Mouse (Mus musculus) thymus, postnatal 4 days (tissue): ENCODE data around the gene Spns2.

Source experiments
- DNase-seq: peaks from one replicate; pipeline ENCODE4 v3.0.0; 2021

The Spns2 gene

DNA sequence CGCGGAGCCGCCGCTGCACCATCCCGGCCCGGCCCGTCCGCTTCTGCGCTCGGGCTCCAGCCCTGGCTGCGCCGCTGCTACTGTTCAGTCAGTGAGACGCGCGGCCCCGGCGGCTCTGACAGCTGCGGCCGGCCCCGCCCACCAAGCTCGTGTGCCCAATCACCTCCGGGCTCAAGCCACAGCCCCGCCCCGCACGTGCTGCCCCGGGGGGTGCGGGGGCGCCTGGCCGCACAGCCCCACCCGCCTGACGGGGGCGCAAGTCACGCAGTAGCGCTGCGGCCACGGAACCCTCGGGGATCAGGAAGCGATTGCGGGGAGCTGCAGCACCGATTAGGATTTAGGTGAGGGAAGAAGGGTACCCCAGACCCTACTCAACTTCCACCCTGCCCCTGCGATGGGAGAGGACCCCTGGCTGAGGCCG is at the start of gene Spns2:
Gene Spns2, minus strand, starts transcription at position 24 of the 421 bp plus-strand sequence.
- peak; percentile 91 for DNase-seq

DNA sequence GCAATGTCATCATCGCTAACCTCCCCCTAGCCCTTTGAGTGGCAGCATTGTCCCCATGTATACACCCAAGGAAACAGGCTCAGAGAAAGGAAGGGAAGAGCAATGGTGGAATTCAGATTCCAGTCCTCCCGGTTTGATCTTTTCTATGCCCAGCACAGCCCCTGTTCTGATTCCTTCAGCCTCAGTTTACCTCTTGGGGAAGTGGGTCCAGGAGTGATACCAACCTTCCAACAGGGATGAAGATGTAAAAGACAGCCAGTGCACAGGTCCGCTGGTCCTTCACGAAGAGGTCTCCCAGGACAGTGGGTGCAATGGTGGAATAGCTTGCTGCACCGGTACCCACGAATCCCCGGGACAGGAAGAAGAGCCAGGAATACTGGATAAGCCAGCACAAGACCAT is 49.1 kb upstream of the Spns2 start:
- DNase-seq = no peak

DNA sequence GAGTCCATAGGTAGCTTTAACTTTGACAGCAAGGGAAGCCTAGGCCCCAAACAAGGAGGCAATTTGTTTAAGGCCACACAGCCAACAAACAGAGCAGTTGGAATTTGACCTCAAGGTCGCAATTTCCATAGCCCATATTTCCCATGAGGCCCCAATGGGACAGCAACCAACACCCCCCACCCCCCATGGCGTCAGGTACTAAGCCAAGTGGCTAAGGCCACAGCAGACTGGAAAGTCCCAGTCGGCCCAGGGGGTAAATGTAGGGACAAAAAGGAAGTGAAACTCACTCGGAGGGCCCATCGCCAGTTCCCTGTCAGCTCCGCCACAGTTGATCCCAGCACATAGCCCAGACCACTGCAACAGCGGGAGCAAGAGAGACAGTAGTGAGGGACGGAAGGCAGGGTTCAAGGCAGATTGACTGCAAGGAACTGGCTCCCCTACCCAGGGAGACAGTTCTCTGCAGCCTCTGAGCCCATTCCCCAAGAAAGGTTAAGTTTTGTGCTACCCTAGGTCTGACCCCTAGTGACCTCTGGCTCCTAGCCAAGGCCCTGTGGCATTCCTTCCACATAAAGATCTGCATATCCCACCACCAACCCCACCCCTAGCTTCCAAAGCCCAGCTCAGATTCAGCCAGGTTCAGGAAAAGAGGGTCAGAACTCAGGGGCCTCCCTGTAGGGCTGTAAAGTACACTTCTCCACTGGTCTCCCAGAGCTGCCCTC is 48.5 kb upstream of the Spns2 start:
- DNase-seq = no peak

DNA sequence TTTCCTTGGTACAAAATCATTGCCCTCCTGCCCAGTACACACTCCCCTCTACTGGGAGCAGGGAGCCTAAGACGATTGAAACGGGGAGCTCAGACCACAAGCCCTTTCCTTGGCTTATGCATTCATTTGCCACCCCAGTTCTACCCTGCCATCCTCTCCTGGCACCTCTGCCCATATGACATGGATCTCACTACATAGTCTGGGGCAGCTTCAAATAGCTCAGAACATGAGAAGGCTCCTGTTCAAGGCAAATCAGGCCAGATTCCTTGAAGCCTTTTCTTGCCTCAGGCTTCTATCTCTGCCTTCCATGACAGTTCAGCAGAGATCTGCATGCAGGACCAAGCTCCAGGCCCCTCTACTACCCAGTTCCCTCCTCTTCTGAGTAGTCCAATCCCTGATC is 47.8 kb upstream of the Spns2 start:
- DNase-seq = no peak

DNA sequence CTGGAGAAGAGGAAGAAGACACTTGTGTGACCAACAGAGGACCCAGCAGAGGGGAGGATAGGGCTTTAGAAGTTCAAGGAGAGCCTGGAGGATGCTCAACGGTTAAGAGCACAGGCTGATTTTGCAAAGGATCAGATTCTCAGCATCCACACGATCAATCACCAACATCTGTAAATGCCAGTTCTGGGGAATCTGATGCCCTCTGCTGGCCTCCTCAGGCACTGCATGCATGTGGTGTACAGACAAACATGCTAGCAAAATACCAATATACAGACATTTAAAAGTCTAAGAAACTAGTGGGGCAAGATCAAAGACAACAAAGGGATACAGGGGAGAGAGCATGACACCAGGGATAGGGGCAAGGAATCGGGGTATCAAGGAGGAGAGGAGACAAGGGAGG is 45.8 kb upstream of the Spns2 start:
- peak; percentile 76 for DNase-seq

DNA sequence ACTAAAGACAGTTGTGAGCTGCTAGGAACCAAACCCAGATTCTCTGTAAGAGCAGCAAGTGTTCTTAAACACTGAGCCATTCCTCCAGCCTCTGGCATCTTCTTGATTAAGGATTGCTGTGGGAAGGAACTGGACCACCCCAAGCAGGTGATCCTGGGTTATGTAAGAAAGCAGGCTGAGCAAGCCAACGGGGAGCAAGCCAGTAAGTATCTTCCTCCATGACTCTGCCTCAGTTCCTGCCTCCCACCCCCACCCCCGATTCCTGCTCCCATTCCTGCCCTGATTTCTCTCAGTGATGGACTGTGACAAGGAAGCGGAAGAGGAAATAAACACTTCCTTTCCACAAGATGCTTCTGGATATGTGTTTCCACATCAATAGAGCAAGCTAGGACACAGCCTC is 43.2 kb upstream of the Spns2 start:
- no peak for DNase-seq

DNA sequence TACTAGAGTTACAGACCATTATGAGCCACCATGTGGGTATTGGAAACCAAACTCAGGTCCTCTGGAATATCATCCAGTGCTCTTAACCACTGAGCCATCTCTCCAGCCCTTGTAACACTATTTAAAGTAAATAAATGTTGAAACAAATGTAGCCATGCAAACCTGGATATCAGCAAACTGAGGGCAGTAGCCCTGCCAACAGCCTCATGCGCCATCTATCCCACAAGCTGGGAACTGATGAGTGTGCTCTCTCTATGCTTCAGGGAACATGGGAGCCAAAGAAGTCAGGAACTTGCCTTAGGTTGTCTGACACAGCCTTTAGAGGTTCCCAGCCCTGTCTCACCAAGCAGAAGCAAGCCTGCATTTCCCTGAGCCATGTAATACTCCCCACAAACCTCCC is 41.9 kb upstream of the Spns2 start:
- no peak for DNase-seq

DNA sequence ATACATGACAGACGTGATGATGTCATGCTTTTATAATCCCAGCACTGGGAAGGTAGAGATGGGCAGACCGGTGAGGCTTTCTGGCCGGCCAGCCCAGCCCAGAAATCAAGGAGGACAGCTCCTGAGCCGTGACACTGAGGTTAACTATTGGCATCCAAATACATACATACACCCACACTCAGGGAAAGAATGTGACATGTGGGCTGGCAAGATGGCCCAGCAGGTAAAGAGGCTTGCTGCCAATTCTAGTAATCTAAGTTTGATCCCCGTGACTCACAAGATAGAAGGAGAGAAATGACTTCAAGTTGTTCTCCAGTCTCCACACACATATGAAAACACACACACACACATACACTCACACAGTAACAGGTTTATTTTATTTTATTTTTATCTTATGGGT is 41.4 kb upstream of the Spns2 start:
- DNase-seq = no peak

DNA sequence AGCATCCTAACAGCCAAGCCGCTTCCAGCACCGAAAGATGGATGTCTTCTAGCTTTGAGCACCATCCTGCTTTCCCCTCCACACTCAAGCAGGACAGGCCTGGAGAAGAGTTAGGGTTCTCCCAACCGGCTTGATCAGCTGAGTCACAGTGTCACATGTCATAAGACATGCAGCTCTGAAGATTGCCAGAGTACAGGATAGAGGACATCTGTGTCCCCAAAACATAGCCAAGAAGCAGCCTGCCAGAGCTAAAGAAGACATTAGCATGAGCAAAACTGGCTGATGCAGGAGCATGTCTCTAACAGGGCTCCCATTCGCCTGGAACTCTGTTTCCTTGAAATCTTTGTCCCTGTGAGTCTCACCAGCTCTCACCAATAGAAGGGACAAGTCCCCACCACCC is 36.5 kb upstream of the Spns2 start:
- no peak for DNase-seq

DNA sequence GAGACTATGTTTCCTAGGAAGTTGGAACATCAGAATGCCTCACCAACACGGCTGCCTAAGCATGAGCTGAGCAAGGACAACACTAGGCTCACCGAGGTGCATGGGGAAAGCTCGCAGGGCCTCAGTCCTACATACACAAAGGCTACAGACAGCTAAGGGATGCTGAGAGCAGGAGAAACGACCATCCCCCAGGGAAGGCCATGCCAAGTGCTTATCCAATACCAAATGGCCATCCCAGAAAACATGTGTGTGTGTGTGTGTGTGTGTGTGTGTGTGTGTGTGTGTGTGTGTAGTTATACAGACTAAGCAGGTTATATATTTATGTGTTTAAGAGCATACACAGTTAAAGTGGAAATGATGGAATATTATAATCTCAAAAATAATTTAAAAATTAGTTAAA is 34.0 kb upstream of the Spns2 start:
- DNase-seq = no peak

DNA sequence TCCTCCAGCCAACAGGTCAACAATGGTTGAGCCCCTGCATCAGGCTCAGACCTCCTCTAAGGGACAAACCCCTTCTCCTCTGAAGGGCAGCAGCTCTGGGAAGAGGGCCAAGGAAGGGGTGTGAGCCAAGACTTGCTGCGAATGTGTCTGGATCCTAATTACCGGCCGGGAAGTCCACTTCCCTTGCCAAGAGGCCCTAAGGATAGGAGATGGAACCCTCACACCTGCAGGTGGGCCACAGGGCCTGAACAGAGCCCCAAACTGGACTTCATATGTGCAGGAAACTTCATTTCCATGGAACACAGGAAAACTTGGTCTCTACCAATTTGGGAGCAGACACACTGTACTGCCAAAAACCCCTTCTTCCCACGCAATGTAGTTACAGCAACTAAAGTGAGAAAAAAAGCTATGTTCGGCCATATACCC is 32.9 kb upstream of the Spns2 start:
- DNase-seq = no peak

DNA sequence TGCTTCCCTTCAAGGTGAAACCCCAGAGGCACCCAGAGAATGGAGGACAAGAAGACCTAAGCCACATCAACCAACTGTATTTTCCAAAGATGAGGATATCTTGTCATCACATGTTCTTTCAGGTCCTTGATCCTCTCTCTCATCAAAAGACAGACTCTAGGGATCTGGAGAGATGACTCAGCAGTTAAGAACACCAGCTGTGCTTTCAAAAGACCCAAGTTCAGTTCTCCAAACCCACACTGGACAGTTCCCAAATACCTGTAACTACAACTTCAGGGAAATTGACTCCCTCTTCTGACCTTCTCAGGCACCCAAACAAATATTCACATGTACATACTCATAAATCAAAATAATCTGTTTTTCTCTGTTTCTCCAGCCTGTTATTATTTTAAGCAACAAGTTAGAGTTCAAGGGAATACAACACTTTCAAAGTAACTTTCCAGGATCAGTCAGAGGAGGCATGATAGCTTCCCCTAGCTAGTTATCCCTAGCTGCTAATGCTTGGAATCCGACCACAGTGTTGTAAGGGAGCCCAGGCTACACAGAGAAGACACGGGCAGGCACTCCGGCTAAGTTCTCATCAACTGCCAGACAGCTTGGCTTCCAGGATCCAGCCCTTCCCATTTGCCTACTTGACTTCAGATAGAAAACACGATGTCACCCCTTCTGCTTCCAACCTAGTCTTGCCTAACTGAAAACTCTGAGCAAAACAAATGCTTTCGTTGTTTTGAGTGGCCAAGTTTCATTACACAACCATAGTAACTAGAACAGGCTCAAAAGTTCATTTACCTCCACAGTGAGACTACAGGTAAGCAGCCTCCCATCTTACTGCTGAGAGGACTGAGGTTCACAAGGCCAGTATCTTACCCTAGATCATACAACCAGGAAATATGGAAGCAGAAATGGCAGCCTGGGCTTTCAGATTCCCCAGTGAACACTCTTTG is 32.2 kb upstream of the Spns2 start:
- DNase-seq = no peak

DNA sequence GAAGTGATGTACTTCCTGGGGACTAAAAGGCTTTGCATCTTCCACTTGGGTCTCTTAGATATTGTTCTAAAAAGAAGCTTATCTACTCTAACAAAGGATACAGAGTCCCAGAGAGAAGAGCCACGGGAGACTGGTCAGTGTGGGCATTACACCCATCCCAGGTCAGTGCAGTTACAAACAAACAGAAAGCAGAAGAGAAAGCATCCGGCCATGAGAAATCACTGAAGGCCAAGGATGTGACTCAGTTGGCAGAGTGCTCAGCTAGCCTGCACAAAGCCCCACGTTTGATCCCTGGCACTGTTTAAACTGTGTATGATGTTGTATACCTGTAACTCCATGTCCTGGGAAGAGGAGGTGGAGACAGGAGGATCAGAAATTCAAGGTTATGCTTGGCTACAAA is 30.2 kb upstream of the Spns2 start:
- no peak for DNase-seq

DNA sequence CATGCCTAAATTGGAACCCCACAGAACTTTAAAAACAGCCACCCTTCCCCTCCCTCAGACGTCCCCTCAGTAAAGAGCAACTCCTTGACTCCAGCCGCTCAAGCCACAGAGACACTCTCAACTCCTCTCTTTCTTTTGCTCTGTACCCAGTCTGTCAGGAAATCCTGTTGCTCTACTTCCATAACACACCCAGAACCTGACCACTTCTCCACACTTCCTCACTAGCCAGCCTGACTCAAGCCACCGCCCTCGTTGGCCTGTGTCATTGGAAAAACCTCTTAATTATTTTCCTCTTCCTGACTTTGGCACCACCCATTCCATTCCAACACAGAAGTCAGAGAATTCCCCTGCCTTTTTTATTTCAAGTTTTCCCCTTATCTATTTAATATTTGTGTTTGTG is 29.5 kb upstream of the Spns2 start:
- DNase-seq = no peak

DNA sequence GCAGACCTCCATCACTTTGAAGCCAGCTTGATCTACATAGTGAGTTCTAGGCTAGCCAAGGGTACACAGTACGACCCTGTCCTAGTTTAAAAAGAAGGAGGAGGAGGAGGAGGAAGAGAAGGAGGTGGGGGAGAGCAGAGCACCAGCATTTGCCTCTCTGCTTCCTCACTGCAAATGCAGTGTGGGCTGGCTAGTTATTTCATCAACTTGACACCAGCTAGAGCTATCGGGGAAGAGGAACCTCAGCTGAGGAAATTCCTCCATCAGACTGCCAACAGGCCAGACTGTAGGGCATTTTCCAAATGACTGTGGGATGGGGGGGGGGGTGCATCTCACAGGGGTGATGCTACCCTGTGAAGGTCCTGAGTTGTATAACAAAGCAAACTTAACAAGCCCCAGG is 28.7 kb upstream of the Spns2 start:
- no peak for DNase-seq

DNA sequence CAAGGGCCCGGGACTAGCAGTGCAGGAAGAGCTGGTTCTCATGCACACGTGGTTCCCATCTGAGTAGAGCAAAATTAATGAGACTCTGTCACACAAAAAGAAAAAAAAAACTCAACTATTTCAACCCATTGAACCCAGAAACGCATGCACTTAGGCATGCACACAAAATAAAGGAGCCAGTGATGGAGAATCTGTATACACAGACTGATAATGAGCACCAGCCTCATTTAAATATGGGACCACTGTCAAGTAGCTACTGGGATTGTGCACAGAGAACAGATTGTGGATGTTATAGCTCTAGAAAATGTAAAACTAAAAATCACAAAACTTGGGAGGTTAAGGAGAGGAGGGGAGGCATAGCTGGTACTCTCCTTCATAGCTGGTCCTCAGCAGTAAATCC is 25.3 kb upstream of the Spns2 start:
- no peak for DNase-seq

DNA sequence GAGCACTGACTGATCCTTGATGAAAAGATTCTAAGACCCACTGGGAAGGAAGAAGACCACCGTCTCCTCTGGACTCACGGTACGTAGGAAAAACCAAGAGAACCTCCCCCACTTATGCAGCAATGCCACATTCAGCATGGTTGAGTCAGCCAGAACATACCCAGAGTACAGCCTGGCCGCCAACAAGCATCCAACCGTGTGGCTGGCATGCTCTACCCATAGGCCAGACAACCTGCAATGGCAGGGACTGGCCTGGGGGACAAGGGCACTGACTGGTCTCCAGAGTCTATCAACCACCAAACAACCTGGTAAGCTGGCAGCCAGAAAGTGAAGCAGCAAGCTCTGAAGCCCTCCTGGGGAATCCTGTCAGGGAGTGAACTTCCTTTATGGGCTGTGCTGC is 18.9 kb upstream of the Spns2 start:
- DNase-seq = no peak

DNA sequence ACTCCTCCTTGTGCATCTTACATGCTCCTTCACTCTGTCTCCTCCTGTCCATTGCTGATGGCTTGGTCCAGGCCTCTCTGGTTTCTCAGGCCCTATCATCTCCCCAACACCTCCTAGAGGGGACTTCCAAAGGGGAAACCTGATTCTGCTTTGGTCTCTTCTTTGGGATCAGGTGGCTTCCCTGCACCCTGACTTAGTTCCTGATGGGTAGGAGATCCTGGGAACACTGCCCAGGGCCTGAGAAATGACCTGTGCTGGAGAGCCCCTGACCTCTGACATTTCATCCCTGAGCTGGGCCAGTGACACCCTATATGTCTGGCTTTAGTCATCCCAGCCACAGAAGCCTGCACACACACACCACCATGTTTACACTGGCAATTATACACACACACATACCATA is 17.9 kb upstream of the Spns2 start:
- no peak for DNase-seq

DNA sequence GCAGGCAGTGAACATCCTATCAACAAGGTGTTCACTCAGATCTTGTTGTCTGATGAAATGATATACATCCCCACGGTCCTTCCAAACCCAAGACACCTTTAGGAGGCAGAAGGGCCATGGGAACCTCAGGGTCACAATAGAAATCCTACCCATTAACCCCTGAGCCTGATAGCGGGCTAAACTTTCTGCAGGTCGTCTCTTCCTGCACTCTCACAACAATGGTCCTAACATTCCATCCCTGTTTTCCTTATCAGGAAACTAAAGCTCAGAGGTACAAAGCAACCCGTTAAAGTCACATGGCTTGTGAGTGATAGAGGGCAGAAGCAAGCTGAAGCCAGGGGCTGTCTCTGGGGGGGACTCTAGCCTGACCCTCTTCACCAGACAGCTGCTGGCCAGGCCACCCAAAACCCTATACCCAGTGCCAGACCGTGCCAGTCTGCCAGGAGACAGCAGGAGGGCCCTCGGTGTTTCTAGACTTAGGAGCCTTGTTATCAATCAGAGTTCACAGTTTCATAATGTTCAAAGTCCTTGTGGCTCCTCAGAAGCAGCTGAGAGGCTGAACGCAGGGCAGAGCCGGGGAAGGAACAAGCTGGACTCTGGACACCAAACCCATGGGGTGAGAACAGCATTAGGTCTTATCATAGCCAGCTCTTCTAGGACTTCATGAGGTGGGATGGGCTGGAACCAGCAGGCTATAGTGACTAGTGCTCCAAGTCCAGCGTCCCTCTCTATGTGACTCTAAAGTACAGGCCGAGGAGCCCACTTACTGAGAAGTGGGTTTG is 14.5 kb upstream of the Spns2 start:
- DNase-seq = no peak

DNA sequence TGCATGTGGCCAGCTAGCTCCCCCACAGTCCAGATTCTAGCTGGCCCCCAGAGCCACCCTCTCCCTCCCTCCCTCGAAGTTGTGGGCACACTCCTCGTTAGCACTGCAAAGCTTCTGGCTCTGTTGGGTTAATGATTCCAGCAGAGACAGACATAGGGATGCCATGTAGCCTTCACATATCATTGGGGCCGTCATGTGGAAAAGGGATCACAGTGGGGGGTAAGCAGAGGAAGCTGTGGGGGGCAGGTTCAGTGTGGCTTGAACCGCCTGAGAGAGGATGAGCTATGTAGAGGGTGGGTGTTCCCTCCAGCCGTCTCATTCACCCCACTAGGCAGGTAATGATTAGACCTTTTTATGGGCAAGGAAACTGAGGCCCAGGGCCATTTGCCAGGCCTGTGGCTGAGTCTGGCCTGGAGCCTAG is 13.8 kb upstream of the Spns2 start:
- no peak for DNase-seq

DNA sequence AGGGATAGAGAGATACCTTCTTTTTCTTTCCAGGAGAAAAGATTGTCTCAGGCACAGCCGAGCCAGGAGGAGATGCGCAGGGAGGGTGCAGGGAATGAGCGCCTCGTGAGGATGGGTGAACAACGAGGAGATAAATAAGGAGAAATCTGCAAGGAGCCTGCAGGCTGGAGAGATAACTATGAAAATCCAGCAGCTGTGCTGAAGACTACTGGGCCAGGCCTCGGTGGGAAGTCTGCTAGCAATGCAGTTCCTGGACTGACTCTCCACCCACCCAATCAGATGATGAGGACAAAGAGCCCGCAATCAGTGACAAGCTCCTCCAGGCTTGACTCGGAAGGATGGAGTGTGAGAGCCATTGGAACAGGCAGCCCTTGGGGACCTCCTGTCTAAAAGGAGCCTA is 12.5 kb upstream of the Spns2 start:
- no peak for DNase-seq

DNA sequence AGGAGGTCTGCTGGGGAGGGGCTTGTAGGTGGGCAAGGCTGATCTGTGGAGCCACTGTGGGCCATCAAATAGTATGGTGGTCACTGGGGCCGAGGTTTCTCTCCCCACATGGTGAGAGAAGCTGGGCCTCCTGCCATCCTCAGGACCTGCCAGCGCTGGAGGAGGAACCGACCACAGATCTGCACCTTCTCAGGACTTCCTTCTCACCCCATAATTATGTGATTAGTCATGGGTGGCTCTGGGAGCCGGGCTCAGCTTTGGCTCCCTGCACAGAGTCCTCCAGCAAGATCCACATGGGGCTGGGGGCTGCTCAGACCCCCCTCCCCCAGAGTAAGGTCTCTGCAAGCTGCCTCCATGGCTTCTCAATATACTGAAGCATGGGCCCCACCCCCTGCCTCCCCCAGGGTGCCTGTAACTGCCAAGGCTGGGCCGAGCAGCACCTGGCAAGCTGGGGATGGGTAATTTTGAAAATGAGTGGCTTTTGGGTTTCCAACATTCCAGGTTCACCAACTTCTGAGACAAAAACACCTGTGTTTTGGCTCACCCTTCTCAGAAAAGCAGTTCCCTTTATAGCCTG is 11.8 kb upstream of the Spns2 start:
- no peak for DNase-seq

DNA sequence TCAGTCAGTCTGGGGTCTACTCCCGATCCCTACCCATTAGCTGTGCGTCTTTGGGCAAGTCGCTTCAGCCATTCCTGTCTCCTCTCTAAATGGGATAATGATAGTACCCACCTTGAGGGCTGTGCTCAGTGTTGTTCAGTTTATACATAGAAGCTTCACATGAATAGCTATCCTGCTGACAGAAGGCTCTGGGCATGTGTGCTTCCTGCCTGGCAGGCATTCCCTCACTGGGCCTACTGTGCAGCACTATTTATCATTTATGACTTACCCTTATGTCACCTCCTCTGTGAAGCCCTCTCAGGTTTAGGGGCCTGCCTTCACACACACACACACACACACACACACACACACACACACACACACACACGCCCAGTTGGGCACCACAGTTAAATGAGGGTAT is 10.4 kb upstream of the Spns2 start:
- DNase-seq = no peak
